Mouse (Mus musculus) olfactory bulb, adult 2 months (tissue): ENCODE measurements around the gene Tnip1.

Experiments
- CTCF ChIP-seq: fragments of 200-500 bp; IDR thresholded peaks from 2 replicates; pipeline ENCODE4 v1.5.1; 2012; ENCODE audit warnings: low read depth, mild to moderate bottlenecking, low read length, moderate library complexity; ENCODE audit not compliant: insufficient read depth
- POLR2A ChIP-seq: fragments of 200-500 bp; IDR thresholded peaks from 2 replicates; pipeline ENCODE4 v1.6.1; 2012; ENCODE audit warnings: mild to moderate bottlenecking, low read depth, low read length, moderate library complexity; ENCODE audit not compliant: insufficient read depth

- TF ChIP-seq CTCF, result no peak
- TF ChIP-seq POLR2A, result no peak
Measured at GRCm38 (mm10) chr11:54961921-54962320, 796 bp downstream of the Tnip1 start.
